Mouse (Mus musculus): ENCODE measurements at regions not wholly inside any gene's neighbourhood (a gene's known extent, or its start where the extent isn't known, plus 50 kb on each side); places are given as distances from the start of the nearest gene placed in this dataset.
"Not testable (repeated sequence)": the region's sequence is repeated elsewhere in the genome, so short reads cannot be mapped to it uniquely, and the experiment has no call there.

DNA sequence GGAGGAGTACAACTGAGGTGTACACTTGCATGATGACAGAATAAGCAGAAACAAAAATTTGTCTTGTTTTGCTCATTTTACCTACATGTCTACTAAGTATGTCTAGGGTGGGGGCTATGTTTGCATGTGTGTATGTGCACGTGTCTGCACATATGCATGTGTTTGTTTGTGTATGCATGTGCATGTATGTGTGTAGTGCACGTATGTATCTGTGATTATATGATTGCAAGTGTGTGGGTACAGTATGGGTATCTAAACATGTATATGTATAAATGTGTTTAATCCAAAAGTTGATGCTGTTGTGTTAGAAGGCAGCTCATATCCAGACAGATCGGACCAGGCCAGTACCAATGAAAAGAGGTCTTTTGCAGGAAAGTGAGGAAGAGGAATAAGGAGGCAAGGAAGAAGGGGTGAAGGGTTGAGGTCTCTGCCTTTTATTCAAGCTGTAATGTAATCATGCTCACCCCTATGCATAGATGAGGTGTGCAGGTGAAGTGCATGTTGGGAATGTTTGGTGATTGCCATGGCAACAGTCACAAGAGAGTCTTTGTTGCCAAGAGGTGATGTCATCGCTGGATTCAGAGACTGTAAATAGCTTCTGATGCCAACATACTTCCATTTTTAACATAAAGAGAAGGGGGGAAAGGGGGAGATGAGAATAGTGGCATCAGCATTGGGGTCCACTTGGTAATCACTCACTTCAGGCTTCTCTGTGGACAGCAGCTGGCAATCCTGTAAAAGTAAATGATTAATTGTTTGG is 1447.7 kb downstream of the Zfp704 start:
- peak in 1 of 2 experiments; percentile 21 for DNase-seq

DNA sequence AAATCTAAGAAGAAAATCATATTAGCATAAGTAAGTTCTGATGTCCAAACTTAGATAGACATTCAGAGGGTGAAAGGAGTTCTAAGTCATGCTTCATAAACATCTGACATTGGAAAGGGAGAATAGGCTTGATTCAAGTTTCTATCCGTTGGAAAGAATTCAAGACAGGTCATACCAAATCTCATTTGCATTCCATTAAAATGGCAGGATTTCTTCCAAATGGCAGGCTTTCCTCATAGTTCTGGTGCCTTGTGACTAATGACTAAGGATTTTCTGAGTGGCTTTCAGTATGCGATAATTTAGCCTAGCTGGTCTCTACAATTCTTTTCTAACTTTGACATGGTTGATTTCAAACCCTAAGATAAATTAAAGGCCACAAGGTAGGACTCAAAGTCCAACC is 1466.9 kb downstream of the Zfp704 start:
- DNase-seq = no peak

DNA sequence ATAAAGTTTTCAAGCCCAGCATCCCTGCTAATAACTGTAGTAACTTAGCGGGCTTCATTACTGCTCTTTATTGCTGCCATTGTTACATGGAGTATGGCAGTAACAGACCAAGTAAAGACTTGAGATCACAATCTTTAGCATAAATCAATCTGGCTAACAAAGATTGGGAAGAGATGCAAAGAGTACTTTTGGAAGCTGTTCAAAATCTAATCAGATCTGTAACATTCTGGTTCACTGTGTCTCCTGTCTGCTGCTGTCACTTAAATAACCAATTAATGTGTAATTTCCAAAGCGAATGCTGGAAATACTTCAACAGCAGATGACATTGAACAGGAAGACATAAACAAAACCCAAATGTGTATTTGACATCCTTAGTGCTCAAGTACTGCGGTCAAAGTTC is 1467.7 kb downstream of the Zfp704 start:
- DNase-seq = no peak

DNA sequence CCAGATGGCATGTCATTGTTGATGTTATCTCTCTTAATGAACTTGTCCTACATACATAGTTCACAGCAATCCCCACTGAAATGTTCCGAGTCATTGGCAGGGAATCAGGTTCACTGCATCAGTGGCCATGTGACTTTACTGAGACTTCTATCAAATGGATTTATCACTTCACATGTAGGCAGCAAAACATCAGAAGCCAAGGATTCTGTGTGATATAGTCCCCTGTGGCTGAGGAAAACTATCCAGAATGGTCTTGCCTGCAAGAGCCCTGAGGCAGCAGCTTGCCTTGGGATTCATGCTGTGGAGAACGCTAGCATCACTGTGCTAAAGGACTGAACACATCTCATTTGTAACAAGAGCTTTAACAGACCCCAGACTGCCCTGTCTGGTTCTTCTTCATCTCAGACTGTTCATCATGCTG is 1468.2 kb downstream of the Zfp704 start:
- DNase-seq = peak; percentile 15 to 25

DNA sequence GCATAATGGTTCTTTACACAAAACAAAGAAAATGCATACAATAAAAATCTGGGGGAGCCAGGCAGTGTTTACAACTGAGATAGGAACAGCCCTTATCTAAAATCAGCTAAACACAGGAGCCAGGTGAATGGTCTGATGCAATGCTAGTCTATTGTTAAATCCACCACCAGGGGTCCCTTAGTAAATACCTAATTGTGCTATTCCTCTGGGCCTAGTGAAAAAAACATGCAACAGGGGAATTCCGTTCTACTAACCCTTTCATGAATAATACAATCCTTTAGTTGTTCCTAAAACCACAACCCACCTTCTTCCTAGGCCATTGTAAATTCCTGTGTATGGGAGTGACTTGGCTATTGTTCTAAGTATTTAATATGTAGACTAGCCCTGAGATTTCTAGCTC is 1486.2 kb downstream of the Zfp704 start:
- DNase-seq = not testable (repeated sequence)

DNA sequence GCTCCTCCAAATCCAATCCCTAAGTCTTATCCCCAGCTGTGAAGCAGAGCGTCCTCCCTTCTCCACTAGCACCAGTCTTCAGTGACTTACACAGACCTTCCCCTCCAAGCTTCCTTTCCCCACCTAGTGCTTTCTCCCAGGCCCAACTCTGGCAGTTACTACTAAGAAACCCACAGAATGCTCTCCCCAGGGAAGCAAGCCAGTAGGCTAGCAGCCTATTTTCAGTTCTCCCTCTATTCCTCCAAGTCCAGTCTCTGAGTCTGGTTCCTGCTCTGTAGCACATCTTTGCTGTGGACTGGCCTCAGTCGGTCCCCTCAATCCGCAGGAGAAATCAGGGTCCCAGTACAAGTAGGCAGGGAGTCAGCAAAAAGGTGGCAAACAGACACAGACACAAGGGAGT is 1486.7 kb downstream of the Zfp704 start:
- DNase-seq = no peak

DNA sequence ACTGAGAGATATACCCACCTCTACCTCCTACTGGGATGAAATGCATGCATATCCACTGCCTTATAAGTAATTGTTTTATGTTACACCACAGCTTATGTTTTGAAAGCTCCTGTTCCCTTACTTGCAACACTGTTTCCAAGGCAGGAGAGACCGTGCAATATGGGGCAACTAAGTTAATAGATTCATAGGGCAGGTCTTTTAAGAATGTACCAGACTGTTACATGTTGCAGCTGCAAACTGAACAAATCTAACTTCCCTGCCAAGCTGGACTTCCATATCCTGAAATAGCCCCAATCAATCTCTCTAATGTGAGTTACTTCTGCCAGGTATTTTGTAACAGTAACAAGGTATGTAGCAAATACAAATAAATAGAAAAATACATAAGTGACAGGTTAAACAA is 1478.0 kb upstream of the 1700008P02Rik start:
- DNase-seq = no peak

DNA sequence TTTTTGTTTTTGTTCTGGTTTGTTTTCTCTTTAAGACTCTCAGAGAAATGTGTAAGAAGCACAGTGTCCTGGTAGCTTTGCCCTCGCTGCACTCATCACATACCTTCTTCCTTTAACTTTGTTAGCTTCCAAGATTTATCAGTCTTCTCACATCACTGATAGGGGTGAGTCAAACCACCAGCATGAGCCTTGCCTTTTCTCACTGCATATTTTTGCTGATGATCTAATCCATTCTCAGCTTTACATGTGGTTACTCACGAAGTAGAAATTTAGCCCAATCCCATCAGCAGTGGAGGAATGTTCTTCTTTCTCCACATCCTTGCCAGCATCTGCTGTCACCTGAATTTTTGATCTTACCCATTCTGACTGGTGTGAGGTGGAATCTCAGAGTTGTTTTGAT is 1464.5 kb upstream of the 1700008P02Rik start:
- DNase-seq = no peak

DNA sequence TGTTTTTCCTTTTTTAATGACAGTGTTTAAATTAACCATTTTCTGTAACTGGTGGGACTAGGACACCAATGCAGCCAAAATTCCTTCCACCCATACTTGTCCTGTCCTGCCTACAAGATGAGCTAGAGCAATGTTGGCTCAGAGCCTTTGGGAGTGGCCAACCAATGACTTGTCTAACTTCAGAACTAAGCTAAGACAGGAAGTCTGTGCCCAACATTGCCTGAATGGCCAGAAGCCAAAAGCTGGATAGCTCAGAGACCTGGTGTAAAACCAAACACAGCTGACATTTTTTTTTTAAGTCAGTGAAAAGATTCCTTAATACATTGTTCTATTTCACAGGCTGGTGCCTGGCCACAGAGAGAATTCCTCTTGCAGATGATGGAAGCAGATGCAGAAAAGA is 1433.5 kb upstream of the 1700008P02Rik start:
- no peak for DNase-seq

DNA sequence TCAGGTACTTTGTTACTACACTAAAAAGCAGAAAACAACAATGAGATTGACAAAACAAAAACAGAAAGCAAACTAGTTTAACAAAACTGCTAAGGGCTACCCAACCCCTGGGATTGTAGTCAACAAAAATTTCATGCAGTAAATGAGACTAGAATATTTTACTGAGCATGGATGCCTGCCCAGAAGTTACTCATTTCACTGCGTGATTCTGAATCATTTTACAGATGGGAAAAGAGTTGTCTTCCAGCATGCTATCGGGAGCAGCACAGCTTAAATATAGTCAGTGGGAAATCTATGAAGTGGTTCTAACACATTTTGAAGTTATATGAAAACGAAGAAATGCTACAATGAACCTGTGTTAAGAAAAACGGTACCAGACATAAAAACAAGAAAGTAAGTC is 1430.9 kb upstream of the 1700008P02Rik start:
- no peak for DNase-seq

DNA sequence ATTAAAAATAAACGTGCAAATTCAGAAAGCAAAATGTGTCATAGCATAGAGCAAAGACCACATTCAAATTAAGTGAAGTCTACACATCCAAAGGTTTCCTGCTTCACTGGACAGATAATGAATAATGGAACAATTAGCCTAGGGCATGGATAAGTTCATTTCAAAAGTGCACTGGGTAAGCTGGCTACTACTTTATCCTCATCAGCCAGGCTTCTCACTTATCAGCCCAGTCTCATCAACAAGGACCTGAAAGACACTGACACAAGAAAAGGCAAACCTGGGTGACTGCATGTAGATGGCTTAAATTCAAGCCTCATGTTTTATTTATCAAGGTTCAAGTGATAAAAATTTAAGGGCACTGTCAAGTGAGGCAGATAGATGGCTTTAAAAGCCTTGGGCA is 1429.5 kb upstream of the 1700008P02Rik start:
- DNase-seq = no peak

DNA sequence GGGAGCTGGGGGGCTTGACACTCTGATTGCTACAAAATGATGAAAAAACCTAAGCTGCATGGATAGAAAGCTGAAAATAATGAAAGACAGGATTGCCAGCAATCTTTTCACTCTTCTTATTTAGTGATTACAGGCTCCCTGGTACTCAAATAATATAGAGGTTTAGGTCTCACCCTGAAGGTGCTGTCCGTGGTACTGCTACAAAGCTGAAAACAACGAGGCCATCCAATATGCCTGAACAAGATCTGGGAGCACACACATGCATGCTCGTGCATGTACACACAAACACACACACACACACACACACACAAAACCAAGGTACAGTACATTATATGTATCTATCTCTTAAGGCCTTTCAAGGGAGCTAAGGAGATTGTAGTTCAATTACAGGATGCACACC is 1426.1 kb upstream of the 1700008P02Rik start:
- DNase-seq = no peak

DNA sequence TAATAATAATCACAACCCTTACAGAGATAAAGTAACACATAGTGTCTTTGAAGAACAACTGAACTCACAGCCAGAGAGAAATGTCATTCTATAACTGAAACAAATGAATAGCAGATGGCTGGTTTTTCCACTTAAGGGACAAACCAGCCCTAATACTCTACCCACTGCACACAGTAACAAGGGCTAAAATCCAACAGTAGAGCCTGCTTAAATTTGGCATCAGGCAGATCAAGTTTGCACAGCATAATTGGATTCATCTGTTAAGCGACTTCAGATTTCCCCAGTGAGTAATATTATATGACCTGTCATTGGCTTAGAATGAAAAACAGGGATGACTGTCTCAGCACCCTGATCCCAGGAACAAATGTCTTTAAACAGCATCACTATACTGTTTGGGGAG is 1416.5 kb upstream of the 1700008P02Rik start:
- no peak for DNase-seq

DNA sequence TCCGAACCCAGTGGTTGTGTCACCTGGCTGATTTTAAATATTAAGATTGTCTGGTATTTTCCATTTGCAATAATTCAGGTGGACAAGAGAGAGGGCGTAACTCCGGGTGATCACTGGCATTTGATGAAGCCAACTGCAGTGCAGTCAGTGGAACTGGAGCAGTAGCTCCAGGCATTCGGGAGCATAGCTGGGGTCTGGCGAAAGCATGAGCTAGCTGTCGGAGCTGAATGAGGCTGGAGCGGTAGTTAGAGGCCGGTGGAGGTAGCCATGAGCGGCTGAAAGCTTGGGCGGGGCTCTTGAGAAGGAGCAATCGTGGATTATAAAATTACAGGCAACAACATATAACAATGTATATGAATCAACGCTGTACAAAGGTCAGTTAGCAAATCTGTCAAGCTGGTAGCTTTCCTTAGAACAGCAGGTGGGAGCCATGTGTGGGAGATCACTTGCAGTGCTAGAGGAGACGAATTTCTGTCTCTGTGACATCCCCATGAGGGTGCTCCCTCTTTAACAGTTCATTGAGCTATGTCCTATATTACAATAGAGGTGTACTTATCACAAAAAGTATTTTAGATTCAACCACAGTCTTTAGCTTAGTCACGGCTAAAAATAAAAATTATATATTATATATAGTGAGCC is 1415.0 kb upstream of the 1700008P02Rik start:
- DNase-seq = peak; percentile 8 to 31

DNA sequence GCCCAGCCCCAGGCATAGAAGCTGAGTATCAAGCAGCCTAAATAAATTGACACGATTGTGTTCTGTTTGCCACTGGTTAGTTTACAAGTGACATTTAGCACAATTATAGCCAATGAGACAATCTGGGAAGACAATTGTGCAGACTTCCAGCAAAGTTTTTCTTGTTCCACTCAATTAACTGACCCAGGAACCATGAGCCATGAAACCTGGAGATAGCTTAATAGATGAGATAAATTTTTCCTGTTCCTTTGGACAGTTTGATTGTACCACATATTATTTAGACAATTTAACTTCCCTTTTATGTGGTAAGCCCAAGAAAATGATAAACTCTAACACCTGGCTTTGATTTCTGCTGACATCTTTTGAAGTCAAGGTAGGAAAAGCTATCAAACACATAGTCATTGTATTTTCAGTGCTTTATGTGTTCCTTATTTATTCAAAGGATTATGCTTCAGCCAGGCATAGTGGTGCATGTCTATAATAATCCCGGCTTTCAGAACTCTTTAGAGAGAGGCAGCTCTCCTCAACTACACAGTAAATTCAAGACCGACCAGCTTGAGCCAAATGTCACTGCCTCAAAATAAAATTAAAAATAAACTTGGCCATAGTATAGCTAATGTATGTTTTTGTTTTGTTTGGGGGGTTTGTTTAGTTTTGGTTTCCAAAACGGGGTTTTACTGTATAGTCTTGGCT is 1406.2 kb upstream of the 1700008P02Rik start:
- no peak for DNase-seq

DNA sequence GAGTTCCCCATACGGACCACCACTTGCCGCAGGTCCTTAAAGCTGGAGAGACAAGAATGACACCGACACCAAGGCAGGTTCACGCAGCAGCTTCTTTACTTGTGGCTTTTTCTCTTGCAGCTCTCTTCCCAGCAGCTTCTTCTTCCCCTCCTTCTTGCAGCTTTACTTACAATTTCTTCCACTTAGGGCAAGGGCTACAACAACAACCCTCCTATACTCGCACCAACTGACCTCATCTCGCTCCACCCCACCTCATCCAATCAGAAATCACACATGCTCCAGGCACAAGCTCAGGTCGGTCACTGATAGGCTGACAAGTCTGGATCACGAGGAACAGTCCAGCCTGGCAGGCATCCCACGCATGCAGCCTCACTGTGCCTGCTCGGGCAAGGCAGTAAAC is 1402.4 kb upstream of the 1700008P02Rik start:
- DNase-seq = peak in 1 of 2 experiments; percentile 7

DNA sequence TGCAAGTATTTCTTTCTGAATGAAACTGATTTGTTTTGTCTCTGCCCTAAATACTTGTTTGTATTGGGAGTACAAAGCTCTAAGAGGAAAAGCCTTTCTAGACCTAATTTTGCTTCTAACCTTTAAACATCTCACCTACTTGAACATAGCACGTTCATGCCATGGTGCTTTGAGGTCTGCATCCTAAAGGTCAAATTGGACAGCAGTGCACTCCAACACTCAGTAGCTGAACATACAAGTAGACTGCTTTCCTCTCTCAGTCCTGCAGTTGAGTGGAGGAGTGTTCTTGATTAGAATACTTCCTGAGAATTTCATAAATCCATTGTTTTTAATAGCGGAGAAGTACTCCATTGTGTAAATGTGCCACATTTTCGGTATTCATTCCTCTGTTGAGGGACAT is 1397.2 kb upstream of the 1700008P02Rik start:
- DNase-seq = no peak

DNA sequence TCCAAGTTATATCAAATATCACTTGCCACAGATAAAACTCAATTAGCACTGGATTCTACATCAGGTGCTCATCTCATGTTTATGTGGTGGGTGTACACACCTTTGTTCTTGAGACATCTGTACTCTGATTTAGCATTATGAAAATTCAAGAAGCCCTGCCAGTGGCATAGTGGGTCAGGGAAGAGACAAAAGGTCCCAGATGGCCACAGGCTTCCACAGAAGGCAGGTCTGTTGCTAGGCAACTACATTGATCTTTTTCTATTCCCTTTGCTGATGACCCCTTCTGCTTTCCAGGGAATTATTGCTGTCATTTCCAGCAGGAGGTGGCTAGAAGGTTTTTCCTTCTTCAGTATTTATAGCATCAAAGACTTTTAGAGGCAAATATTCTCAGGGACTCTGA is 1396.7 kb upstream of the 1700008P02Rik start:
- no peak for DNase-seq

DNA sequence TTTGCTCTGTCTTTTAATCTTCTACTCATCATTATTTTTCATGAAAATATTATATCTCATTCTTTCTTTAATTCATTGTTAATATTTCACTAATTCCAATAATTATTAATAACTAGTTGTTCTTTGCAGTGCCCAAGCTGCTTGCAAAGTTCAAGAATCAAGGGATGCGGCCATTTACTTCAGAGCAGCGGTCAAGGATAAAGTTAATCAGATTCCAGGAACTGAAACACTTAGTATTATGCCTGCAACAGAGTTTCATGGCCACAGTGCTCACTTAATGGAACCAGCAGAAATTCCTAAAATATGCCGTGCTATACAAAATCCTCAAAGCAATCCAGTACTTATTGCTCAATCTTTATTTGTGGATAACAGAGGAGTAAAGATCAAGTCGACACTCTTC is 1389.7 kb upstream of the 1700008P02Rik start:
- DNase-seq = no peak

DNA sequence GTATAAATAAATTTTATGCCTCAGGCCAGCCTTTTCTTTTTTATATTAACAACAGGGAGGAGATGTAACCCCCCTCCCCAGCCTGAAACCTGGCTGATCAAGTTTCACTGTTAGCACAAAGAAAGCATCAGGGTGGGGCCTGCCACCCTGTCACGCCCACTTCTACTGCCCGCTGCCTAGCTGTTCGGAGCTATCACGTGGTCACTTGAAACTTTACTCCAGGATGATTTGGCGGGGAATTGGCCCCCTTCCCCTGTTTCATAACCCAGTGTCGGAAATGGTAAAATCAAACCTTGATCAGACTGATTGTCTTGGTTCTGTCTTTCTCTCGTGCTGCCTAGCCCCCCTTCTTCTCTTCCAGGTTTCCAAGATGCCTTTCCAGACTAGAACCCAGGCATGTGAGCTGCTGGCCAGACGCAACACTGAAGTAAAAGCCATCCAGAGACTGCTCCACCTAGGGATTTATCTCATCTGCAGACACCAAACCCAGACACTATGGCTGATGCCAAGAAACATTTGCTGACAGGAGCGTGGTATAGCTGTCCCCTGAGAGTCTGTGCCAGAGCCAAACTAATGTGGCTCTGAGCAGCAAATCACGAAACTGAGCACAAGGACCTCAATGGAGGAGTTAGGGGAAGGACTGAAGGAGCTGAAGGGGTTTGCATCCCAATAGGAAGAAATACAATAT is 1386.6 kb upstream of the 1700008P02Rik start:
- DNase-seq = no peak

DNA sequence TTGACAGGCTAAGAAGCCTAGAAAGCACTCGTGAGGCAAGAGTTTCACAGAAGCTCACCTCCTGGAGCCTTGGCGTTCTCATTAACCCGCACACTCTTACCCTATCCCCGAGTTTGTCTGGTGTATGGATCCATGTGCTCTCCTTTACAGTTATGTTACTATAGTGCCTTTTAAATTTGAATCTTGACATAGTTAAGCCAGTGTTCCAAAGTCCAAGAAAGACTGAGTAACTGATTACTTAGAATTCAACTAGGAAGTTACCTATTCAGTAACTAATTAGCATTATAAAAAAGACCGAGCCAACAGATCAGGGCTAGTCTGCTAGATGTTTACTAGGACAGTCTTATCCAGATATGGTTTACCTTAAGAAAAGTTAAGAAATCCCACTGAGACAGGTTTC is 1386.0 kb upstream of the 1700008P02Rik start:
- DNase-seq = no peak

DNA sequence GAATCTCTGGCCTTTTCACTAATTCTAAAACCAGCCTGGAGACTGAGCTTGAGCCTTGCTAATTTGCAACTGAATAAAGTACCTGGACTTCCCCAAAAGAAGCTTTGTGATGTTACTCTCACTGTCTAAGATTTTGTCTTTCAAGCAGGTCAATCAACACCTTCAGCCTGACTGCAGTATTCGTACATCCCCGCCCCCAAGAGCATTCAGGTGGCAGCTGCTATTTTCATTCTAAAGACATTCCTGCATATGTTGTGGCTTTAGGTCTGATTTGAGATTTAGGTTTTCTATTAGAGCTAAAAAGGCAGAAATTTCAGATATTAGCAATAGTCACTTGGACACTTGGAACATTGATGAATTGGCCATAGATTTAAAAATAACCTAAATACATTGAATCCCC is 1385.4 kb upstream of the 1700008P02Rik start:
- DNase-seq = not testable (repeated sequence)

DNA sequence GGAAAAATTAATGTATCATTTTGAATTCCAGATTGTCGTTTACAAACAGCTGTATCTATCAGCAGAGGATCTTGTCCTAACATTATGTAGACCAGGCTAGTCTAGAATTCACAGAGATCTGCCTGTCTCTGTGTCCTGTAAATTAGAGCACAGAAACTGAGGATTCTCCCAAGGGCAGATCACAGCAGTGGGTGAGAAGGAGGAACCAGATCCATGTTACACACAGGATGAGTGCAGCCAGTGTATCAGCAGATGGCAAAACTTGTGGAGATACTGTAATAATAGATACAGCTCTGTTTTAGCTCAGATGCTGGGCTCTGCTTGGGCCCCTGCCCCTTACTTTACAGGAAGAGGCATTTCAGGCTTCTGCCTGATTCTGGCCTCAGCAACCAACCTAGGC is 1384.0 kb upstream of the 1700008P02Rik start:
- DNase-seq = no peak
